Mouse (Mus musculus) B cell, adult 2 months (primary cell): ENCODE measurements around the gene Fyb.

Experiments used
- DNase-seq, 2 experiments: peaks; one replicate each; pipeline ENCODE4 v3.0.0; 2022

Fyb gene

DNA sequence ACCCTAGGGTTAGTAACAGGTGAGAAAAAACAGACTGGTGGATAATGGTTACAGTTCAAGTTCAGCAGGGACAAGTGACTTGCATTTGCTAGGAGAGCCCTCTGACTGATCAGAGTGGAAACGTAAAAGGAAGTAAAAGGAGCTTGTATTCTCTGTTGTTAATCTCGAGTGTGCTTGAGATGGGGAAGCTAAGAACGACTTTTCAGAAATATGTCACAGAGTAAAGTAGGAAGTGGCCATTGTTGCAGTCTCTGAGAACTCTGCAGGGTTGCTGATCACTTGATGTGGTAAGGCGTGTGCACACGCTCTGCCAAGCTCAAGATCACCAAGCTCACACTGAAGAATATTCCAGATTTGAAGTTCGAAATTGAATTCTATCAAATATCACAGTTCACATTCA is 78.7 kb downstream of the Fyb start:
- DNase-seq = no peak

- DNase-seq = no peak
These were observed 79.3 kb downstream of the Fyb start for GRCm38 (mm10) chr15:6602003-6602402.

- DNase-seq = no peak
These were observed 88.0 kb downstream of the Fyb start for GRCm38 (mm10) chr15:6610703-6611102.

GRCm38 (mm10) chr15:6612835-6613234 is 90.2 kb downstream of the Fyb start:
- no peak for DNase-seq

DNA sequence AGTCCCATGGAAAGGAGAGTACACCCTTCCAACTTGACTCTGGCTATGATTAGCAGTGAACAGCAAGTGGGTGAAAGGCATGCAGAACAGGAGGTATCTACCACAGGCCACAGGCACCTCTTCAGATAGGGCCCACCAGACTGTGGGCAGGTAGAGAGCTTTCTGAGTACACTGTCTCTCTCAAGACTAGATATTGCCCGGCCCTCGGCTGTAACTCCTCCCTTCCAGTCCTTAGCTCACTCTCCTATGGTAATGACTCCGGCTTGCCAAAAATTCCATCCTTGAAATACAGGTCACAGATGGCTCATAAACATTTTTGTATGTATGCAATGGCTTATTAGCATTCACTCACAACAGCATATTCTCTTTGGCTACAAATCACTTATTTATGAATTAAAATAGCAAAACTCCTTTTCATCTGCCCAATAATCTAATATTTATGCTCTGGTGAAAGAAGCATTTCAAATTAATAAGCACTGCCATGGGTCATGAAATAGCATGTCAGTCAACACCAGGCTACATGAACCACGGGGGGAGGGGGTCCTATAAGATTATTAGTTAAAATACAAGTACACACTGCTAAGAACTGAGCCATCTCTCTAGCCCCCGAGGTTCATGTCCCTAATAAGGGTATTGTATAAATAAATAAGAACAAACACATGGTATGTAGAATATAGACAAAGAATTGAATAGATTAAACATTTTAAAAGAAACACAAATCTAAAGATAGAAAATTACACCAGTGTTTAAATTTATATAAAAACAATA is 93.9 kb downstream of the Fyb start:
- DNase-seq = no peak

- no peak for DNase-seq
These were observed 97.1 kb downstream of the Fyb start for GRCm38 (mm10) chr15:6619558-6620316.

DNA sequence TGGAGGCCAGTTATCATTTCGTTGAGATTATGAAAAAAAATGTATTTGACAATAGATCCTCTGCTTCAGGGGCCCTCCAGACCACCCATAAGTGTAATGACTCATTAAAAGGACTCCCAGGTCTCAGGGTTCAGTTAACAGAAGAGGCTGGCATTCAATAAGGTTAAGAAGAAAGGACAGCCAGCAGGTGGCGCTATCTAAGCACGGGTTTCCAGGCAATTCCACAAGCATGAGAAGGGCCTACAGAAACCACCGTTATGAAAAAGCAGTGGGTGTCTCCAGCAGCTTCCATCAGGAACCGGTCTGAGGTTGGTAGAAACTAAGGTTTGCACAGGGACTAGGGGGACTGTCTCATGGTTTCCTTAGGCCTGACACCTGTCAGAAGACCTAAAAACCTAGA is 99.9 kb downstream of the Fyb start:
- peak; percentile 85 for DNase-seq

- DNase-seq = peak; percentile 12 to 21
These were observed 101.0 kb downstream of the Fyb start for GRCm38 (mm10) chr15:6623529-6624228.

- DNase-seq = no peak
These were observed 101.9 kb downstream of the Fyb start for GRCm38 (mm10) chr15:6624365-6625182.

- DNase-seq = peak; percentile 45 to 50
These were observed 103.0 kb downstream of the Fyb start for GRCm38 (mm10) chr15:6625607-6626033.

GRCm38 (mm10) chr15:6626123-6626522 is 103.5 kb downstream of the Fyb start:
- DNase-seq = no peak

DNA sequence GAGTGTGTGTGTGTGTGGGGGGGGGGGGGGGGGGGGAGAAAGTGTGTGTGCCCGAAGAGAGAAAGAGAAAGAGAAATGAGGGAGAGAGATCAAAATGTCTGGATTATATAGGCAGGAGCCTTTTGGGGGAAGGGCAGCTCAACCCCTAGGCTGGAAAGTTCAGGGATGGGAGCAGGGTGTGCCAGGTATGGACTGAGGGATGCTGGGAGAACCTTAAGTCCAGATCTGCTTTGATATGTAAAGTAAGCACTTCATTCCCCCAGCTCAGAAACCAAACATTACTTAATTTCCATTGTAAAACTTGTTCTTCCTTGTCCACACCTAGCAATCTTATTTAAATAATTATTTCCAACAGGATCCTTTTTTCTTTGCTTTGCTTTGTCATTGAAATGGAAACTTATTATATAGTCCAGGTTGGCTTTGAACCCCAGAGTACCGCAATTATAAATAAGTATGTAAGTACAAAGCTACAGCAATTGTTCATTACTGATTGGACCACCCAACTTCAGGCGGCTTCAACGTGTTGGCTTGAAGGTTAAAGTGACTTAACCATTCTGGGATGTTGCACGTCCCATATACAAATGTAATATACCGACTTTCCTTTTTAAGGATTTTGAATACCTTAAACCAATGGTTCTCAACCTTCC is 105.9 kb downstream of the Fyb start:
- DNase-seq = no peak

- no peak for DNase-seq
These were observed 106.5 kb downstream of the Fyb start for GRCm38 (mm10) chr15:6629174-6629573.

DNA sequence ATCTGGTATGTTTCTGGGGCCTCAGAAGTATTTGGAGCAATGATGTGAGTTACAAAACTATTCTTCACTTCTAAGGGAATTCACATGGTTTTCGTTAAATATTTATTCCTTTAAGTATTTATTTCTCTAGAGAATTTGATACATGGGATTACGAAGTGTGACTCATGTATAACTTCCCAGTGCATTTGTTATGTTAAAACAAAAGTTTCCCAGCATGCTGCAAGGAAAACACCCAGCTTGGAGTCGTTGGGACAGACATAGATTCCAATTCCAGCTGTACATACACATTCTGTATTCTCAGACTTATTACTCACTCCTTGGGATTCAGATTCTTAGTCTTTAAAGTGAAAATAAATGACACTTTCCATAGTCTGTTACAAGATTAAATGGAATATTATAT is 112.8 kb downstream of the Fyb start:
- no peak for DNase-seq

DNA sequence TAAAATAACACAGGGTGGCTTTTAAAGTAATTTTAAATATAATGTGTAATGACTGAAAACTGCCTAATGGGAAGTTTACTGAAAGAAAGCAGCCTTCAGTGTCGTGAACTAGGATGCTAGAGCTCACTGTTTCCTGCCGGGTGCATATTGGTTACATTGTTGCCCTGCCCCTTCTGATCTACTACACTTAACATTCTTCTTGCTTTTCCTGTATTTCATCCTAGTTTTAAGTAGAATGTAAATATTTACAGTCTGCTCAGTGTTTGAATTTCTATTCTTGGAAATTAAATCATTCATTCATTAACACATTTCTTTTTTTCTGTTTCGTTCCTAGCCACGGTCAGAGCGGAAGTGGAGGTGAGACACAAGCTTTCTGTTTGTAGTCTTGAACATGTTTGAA is 119.6 kb downstream of the Fyb start:
- no peak for DNase-seq

DNA sequence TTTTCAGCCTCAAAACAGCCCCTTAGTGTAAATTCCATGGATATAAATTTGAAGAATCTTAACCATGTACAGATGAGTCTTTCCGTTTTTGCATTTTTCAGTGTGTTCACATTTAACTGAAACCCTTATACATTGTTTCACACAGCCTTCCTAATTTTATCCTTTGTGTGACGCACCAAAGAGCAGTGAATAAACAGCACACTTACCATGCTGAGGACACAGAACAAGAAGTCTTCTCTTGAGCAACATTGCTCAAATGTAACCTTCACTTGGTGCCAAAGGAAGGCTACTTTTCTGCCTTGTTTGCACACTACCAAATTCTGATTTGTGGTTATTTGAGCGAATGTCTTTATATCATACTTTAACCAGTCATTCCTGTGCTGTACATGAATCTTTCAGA is 122.8 kb downstream of the Fyb start:
- no peak for DNase-seq

- DNase-seq = no peak
These were observed 124.4 kb downstream of the Fyb start for GRCm38 (mm10) chr15:6647066-6647465.

GRCm38 (mm10) chr15:6648757-6649403 is 126.2 kb downstream of the Fyb start:
- no peak for DNase-seq

DNA sequence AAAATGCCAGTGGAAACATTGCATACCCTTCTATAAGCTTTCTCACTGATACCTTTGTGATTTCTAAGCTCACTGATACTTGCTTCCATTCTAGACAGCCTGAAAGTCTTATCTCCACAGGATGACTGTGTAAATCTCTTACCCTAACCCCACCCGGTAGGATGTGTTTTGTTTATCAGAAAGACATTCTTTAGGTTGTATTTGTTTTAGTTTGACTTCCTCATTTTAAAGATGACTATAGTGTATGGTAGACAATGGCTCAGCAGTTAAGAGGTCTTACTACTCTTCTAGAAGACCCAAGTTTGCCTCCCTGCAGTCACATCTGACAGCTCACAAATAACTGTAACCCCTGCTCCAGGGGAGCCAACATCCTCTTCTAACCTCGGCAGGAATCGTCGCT is 130.4 kb downstream of the Fyb start:
- no peak for DNase-seq

DNA sequence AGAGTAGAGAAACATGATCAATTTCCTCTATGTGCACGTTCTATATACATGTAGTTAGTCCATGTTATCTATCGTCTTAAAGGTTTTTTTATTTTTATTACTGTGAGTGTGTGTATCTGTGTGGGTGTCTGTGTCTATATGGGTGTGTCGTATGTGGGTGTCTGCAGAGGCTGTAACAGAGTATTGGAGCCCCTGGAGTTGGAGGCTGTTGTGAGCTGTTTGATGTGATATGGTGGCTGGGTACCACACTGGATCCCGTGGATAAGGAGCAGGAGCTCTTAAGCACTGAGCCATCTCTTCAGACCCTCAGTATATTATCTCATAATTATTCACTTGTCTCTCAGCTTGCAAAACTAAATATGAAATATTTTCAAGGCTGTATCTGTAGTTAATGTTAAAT is 135.4 kb downstream of the Fyb start:
- DNase-seq = no peak

DNA sequence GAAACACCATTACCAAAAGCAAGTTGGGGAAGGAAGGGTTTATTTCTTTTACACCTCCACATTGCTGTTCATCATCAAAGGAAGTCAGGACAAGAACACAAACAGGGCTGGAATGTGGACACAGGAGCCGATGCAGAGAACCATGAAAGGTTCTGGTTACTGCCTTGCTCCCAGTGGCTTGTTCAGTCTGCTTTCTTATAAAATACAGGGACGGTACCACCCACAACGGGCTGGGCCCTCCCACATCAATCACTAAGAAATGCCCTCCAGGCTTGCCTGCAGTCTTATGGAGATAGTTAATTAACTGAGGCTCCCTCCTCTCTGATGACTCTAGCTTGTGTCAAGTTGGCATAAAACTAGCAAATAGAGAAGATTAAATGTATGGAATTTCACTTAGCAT is 139.3 kb downstream of the Fyb start:
- no peak for DNase-seq

DNA sequence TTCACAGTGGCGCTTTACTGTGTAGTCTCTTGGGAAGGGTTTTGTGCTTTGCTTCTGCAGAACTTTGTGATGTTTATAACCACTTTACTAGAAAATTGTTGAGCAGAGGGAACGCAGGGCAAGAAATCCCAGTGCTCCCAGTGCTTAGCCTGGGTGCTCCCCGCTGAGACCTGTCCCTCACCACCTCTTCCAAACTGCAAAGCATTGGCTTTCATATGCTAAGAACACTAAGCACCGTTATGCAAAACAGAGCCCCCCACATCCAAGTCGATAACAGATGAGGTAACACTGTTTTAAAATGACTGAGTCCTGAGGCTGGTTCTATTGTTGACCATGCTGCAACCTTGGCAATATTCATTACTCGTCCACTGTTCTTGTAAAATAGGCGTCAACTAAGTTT is 141.3 kb downstream of the Fyb start:
- DNase-seq = no peak
